Mouse (Mus musculus): ENCODE results near the gene Syce2.

Syce2 gene

DNA sequence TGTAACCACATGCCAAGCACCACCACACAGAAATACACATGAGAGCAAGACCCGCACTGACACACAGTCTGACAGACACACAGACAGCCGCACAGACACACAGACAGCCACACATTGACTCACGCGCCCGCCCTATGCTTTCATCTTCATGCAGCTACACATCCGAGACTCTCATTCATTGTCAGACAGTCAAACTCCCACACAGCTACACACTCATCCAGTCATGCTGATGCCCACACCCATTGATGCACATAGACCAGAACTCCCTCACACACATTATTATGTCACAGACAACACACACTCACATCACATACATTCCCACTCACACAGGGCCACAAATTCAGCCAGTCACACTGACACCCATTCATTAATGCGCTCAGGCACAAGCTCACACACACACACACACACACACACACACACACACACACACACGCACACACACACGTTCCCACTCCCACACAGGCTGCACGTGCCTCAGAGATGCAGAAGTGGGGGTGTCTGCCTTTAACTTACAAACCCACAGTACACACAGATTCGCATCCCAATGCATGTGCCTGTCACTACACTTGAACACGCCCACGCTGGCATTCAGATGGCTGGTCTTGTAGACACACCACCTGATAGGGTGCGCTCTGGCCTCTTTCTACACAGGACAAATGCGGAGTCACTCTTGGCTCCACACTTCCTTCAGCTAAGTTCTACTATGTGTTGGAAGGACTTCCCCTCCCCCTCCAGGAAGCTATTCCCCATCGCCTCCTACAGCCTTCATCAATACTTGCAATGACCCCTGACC, 62.1 kb downstream of the Syce2 start:
- DNase-seq = no peak

DNA sequence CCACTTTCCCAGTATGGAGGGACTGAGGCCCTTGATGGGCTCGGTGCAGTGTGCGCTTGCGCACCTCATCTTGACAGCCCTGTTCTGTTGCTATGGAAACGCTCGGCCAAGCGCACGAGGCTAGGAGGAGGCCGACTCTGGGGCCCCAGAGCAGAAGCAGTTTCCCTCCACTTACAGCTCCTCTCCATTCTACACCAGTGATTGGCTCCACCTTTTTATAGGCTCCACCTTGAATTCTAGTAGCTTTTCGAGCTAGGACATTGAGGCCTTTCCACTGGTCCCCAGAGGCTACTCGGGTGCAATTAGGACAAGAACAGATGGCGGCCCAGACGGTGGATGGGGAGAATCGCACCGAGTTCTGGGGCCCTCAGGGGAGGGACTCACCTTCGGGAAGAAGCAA, 62.9 kb downstream of the Syce2 start:
- DNase-seq = no peak

DNA sequence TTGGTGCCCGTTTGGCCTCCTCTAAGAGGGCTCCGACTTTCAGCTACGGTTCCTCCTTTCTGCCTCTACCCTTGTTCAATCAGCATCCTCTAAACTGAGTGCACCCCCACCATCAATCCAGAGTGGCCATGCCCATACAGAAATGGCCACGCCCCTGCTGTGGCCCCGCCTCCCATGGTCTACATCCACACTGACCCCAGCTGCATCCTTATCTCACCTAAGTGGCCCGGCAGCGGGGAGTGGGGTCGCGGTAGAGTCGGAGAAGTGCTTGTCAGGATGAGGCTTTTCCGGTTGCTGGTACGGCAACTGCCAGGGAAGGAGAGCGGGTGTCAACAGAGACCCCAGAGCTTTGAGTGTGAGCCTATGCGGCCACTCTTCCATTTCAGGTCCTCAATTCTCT, 63.6 kb downstream of the Syce2 start:
- DNase-seq = no peak

DNA sequence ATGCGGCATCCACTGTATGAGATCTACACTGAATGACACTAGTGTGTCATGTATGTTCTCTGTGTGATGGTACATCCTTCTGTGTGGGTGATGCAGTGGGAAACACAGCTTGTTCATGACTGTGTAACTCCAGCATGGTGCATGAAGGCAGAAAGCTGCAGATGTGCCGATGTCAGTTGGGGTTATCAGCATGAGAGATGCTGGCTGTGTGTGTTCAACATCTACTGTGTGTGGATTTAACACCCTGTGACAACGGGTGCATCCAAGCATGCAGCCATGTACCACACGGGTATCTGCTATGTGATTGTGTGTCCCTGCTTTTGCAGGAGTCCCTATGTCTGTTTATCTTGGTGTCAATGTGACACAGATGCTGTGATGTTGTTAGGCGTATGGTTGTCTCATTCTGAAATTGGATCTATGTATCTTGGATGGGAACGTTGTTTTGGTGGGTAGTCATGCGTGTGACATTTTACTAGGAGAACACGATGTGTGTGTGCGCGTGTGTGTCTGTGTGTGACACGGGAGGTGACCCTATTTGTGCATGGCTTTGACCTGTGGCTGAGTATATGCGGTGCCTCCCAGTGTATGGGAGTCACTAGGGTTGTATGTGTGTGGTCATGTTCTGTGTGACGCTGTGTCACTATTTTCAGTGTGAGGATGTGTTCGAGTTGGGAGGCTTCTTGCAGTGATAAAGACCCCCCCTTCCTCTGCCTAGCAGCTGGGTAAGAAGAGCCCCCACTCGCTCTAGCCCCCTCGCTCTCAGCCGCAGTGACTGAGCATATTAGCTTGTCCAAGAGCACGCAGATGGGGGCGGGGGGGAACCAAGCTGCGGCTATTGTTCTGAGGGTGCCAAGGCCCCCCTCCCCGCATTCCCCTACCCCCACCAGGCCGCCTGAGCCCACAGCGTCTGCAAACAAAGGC, 64.4 kb downstream of the Syce2 start:
- DNase-seq = peak; percentile 60

DNA sequence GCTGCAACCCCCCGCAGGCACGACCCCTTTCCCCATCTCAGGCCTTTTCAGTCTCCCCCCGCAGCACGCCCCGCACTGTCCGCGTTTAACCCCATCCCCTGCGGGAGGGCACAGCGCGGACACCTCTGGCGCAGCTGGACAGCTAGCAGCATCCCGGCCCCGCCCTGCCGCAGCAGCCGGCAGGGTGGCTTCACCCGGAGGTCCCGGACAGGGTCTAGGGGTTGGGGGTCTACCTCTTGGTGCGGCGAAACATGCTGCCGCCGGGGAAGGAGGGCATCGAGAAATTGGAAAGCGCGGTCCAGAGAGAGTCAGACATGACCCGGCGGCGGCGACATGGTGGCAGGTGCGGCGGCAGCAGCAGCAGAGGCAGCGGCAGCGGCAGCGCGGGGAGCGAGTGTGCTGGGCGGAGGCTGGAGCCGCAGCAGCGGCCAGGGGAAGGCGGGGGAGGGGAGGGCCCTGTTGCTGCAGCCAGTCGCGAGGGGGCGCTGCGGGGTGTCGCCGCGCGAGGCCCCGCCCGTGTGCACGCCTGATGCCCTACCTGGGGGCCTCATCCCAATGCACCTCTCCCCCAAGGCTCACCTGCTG, 65.1 kb downstream of the Syce2 start, which contains the start of gene Mast1:
Mast1 (minus strand) TSS at position 398 of the 585 bp plus-strand sequence.
- DNase-seq = peak; percentile 89

Data from right cerebral cortex, postnatal 4 days (tissue).